Mouse (Mus musculus): ENCODE results near the gene Selplg.

DNA sequence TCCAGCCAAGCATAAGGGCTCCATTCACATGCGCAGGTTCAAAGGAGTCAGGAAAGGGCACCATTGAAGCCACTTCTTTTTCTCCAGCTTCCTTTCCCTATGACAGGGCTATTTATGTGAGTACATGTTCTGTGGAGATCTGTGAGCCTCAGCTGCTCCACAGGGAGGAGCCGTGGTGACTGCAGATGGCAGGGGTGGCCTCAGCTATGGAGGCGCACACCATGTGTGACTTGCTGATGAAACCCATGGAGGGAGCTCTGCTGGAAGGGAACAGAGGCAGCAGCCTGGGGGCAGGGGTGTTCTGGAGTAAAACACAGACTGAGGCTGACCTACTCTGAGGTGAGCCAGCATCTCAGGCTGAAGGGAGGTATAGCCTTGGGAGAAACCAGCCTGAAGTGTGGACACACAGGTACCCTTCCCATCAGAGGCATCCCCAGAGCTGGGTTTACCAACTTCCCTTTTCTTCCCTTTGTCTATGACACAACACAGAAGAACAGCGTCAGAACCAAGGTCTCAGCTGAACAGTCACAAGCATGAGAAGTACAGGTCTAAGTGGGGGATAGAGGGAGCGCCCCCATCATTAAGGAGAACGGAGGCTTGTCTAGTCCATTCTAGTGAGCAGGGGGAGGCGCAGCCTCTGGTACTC lies 39.6 kb upstream of the Selplg start:
- no peak for TF ChIP-seq POLR2A (IDR thresholded peaks at IDR 0.05; ENCODE audit: borderline replicate concordance, insufficient read depth, low read length)
- no peak for TF ChIP-seq CTCF (IDR thresholded peaks at IDR 0.05; ENCODE audit: borderline replicate concordance, insufficient read depth, low read depth, low read length)
